Mouse (Mus musculus) MEL-GATA-1-ER (cell line): ENCODE measurements around the gene Shc1.

Experiments
- DNase-seq: peaks from one replicate; pipeline ENCODE4 v3.0.0-alpha.2; 2012; ENCODE audit warnings: low read depth; ENCODE audit errors: extremely low read depth

Gene Shc1

DNA sequence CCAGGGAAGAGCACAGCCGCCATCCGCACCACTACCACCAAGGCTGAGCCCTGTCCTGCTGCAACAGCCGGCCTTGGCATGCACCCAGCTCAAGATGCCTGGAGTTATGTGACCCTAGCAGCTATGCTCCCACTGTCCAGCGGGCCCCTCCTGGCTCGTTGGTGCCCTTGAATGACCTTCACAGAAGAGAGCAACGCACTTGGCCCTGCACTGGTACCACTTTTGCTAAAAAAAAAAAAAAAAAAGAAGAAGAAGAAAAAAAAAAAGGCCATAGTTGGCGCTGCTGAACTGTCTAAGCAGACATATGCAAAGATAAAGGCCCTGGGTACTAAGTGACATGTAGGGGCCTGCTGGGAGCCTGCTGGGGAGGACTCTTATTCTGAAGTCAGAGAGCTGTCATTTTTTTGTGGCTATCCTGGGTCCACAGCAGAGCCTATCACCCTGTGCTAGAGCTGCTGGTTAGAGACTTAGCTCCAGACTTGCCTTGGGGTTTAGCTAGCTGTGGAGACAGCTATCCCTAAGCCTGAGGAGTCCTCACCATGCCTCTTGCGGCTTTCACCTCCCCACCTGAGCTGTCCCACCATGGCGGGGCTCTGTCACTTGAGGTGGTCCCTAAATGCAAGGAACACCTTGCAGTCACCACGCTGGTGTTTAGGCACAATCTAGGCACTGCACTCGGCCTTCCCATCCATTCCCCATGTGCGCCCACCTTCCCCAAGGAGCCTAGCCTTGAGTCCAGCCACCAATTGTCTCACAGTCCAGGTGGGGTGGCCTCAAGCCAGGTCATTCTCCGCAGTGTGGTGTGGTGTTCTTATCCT is 30.7 kb downstream of the Shc1 start:
- DNase-seq = peak; percentile 99

DNA sequence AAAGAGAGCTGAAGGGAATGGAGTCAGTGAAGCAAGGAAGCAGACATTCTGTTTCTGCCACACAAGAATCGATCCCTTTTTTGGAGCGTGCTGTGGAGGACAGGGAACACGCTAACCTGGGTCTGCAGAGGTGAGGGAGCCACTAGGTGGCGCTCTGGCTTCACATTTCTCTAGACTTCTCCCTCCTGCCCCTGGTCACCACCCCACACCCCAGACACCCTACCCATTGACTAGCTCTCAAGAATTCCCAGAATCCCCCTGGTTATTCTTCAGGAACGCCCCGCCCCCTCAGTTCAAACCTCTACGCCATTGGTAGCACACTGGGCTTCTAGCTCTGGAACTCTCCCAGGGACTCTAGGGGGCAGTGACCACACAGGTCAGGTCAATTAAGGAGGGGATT is 31.3 kb downstream of the Shc1 start:
- peak; percentile 88 for DNase-seq

DNA sequence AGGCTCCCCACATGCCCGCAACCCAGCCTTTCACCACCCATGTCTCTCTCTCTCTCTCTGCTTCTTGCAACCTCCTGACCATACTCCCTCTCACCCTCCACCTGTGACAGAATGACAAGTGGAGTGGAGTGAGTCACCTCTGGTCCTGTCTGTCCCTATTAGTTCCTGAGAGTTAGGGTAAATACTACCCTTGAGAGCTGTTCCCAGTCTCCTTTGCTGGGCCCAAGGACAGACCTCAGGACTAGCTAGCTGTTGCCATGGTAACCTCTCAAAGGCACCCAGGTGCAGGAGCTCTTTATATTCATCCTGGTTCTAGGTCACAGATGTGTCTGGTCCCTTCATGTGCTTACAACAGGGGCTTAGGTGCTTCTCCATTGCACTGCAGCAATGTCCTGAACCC is 33.7 kb downstream of the Shc1 start:
- DNase-seq = no peak

GRCm38 (mm10) chr3:89454401-89455177 is 36.3 kb downstream of the Shc1 start, which contains the start of gene Pmvk:
Gene Pmvk (plus strand): TSS chr3:89454541.
- no peak for DNase-seq

- DNase-seq = no peak
Measured at GRCm38 (mm10) chr3:89455786-89456285, 37.6 kb downstream of the Shc1 start.

- peak; percentile 83 for DNase-seq
Measured at GRCm38 (mm10) chr3:89456726-89457665, 38.8 kb downstream of the Shc1 start.

- peak; percentile 95 for DNase-seq
Measured at GRCm38 (mm10) chr3:89458372-89458964, 40.2 kb downstream of the Shc1 start.

GRCm38 (mm10) chr3:89458965-89459807 is 40.9 kb downstream of the Shc1 start:
- DNase-seq = peak; percentile 91

GRCm38 (mm10) chr3:89468268-89468667 is 50.0 kb downstream of the Shc1 start:
- no peak for DNase-seq

GRCm38 (mm10) chr3:89472280-89472679 is 54.0 kb downstream of the Shc1 start:
- peak; percentile 76 for DNase-seq

DNA sequence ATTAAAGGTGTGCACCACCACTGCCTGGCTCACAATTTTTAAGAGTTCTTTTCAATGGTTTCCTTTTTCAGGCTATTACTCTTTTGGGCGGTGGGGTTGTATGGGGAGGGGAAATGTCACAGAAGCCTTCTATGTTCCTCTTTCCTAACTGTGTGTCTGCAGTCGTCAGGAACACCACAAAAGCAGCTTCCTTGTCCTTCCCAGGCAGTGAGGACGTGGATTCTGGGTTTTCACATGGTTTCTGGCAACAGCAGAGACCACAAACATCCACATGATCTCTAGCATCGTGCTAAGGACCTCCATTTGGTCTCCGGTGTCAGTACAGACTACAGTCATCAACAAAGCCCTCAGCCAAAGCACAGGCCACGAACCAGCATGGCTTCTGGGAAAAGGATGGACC is 55.6 kb downstream of the Shc1 start:
- DNase-seq = no peak

- no peak for DNase-seq
Measured at GRCm38 (mm10) chr3:89479055-89479454, 60.8 kb downstream of the Shc1 start.
